Mouse (Mus musculus) heart, adult 2 months (tissue): ENCODE results near the gene Mrpl11.

Source experiments
- CTCF ChIP-seq: fragments of 200-600 bp; IDR thresholded peaks from 2 replicates; pipeline ENCODE4 v1.8.1; 2022; ENCODE audit warnings: antibody characterized with exemption, mild to moderate bottlenecking, moderate library complexity
- EP300 ChIP-seq: fragments of 200-500 bp; IDR thresholded peaks from 2 replicates; pipeline ENCODE4 v1.6.1; 2011; ENCODE audit warnings: low read depth, low read length, control low read depth; ENCODE audit not compliant: insufficient read depth
- POLR2A ChIP-seq: fragments of 200-500 bp; IDR thresholded peaks from 2 replicates; pipeline ENCODE4 v1.6.1; 2011; ENCODE audit warnings: mild to moderate bottlenecking, low read depth, low read length, control low read depth; ENCODE audit not compliant: insufficient read depth

DNA sequence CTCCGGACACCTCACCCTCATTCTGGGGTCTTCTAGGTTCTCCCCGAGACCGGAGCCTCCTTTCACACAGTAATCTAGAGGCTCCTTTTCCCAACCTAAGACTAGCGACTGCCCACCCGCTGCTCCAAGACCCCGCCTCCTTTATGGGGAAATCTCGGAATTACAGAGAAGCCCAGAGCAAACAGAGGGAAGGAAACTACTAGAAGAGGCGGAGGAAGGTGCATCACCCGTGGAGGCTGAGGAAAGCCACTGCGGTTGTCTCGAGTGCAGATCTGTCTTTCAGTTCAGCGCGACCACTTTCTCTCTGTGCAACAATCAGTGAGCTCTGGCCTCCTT lies 18.7 kb upstream of the Mrpl11 start:
- TF ChIP-seq CTCF = no peak
- TF ChIP-seq POLR2A = no peak
- TF ChIP-seq EP300 = no peak
